Mouse (Mus musculus): ENCODE measurements around the gene Ttc6. TPM values are rescaled to one million over a fixed set of nuclear protein-coding genes. Genes with fewer than 3 reads are reported as not detected.
A peak's percentile ranks its signal among the peaks of the same experiment; 100 is the strongest.

The Ttc6 gene
- polyA plus RNA-seq, 1 experiment from 2014 or later = 2.6 TPM

DNA sequence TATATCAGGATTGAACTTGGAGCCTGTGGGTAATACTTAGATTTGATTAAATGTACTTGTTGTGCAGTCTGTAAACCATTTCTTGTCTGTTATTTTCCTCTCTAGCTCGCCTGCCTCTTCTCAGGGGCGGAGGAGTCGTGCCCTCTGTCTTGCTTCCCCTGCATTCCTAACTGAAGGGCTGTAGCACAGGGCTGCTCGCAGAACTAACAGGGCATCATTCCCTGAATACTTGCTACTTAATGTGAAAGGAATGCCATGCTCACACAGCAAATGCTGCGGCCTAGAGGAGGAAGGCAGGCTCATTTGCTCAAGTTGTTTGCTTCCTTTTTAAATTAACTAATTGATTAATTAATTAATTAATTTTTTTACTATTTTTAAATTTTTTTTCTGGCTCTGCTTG, 43.7 kb downstream of the Ttc6 start:
- Histone ChIP-seq H3K4me1 (replicated peaks) (no peaks in the 10 kb centered on the region), H3K27ac (no peak overlapping the region), H3K4me2 (replicated peaks) (no peak overlapping the region), H3K9me3 (no peaks in the 10 kb centered on the region), H3K4me3 (replicated peaks) (no peak overlapping the region), H3K9ac (replicated peaks) (no peak overlapping the region), H3K36me3 (no peaks in the 10 kb centered on the region), H3K27me3 (no peaks in the 10 kb centered on the region)
- no peak for ATAC-seq
- 70% methylated on average over 5 of the region's 5 CpGs for WGBS

DNA sequence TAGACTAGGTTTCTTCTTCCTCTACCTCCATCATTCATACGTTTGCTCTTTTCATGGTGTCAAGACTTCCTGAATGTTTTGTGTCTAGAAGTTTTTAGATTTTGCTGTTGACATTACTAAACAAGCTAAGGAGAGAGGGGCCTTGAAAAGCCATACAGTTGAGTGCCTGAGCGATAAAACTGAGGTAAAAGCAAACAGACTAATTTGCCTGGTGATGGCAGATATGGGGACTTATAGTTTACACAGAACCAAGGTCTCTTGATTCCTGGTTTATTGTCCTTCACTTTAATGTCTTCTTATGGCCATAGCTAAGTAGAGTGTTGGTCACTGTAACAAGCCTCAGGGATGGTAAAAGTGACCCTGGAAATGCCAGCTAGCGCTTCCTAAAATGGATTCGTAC, 51.2 kb downstream of the Ttc6 start:
- Histone ChIP-seq H3K27ac (no peak overlapping the region), H3K4me2 (replicated peaks) (no peak overlapping the region), H3K4me1 (replicated peaks) (no peaks in the 10 kb centered on the region), H3K4me3 (replicated peaks) (no peak overlapping the region), H3K36me3 (no peaks in the 10 kb centered on the region), H3K27me3 (no peaks in the 10 kb centered on the region), H3K9ac (replicated peaks) (no peak overlapping the region), H3K9me3 (no peaks in the 10 kb centered on the region)
- WGBS = 87% methylated on average over 4 of the region's 4 CpGs
- ATAC-seq = no peak

DNA sequence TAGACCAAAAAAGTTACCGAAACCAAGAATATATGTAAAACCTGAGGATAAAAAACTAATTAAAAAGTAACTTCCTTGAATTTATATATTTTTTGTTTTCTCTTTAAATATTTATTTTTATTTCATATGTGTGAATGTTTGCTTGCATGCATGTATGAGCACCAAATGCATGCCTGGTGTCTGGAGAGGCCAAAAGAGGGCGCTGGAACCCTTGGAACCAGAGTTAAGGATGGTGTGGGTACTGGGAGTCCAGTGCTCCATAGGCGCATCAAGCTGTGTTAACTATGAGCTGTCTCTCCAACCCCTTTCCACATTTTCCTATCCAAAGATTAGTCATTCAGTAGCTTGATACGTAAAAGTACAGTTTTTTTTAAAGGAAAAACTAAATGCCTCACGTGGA, 58.1 kb downstream of the Ttc6 start:
- ATAC-seq = no peak
- H3K36me3 ChIP-seq = no peaks in the 10 kb centered on the region
- 0 out of 2 replicates have a peak, but pooled peaks cover 4% of the 10 kb centered on the region for H3K4me1 ChIP-seq (replicated peaks)
- no peak overlapping the region for H3K4me3 ChIP-seq (replicated peaks)
- WGBS = 68% methylated on average over 5 of the region's 5 CpGs
- H3K27ac ChIP-seq = no peak overlapping the region
- no peaks in the 10 kb centered on the region for H3K9me3 ChIP-seq
- H3K9ac ChIP-seq (replicated peaks) = no peak overlapping the region
- no peak overlapping the region for H3K4me2 ChIP-seq (replicated peaks)
- H3K27me3 ChIP-seq = no peaks in the 10 kb centered on the region

DNA sequence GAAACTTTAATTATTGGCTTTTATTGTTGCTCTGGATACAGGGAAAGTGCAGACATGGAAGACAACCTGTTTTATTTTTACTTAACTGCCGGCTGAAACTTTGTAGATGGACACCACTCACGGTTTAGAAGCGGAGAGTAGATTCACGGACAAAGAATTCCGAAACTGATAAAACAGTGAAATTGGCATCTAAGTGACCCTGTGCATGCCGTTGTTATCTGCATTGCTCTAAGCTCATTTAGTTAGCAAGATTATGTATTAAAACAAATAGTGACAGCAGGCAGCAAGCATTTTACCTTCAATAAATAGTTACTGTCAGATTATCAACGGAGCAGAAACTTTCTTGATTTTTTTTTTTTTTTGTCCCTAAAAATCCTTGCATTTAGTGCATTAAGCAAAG, 59.4 kb downstream of the Ttc6 start:
- Histone ChIP-seq H3K27ac (no peak overlapping the region), H3K27me3 (no peaks in the 10 kb centered on the region), H3K4me2 (replicated peaks) (no peak overlapping the region), H3K9ac (replicated peaks) (no peak overlapping the region), H3K36me3 (no peaks in the 10 kb centered on the region), H3K4me1 (replicated peaks) (0 out of 2 replicates have a peak, but pooled peaks cover 4% of the 10 kb centered on the region), H3K4me3 (replicated peaks) (no peak overlapping the region), H3K9me3 (no peaks in the 10 kb centered on the region)
- no peak for ATAC-seq
- 52% methylated on average over 7 of the region's 7 CpGs for WGBS

DNA sequence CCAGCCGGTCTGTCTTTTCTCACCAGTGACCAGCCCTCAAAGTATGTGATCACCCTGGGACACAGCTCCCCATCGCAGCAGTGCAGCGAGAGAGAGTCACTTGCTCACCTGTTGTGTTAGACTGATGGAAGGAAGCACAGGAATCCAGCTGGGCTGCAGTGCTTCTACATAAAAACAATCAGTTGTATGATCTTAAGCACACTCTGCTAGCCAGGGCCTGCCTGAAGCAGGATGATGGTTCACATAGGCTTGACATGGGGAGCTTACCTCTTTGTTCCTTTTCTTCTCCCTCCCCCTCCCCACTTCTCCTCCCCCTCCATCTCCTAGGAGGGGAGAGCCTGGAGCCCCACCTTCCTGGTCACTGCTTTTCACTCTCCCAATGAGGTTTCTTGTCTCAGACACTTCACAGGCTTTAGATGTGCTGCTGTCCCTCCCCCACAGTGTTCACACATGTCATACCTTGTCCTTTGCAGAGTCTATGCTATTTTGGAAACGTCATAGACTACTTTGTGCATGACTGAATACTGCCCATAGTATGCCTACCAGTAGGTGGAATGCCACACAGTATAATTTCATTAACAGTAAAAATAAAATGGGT, 60.2 kb downstream of the Ttc6 start:
- no peak overlapping the region for H3K4me2 ChIP-seq (replicated peaks)
- H3K9ac ChIP-seq (replicated peaks) = no peak overlapping the region
- H3K4me1 ChIP-seq (replicated peaks) = 0 out of 2 replicates have a peak, but pooled peaks cover 4% of the 10 kb centered on the region
- H3K27me3 ChIP-seq = no peaks in the 10 kb centered on the region
- 0 out of 2 replicates have a peak, but pooled peaks have one; percentile 14 for ATAC-seq
- H3K4me3 ChIP-seq (replicated peaks) = no peak overlapping the region
- 14% methylated on average over 4 of the region's 4 CpGs for WGBS
- H3K9me3 ChIP-seq = no peaks in the 10 kb centered on the region
- H3K36me3 ChIP-seq = no peaks in the 10 kb centered on the region
- H3K27ac ChIP-seq = no peak overlapping the region

DNA sequence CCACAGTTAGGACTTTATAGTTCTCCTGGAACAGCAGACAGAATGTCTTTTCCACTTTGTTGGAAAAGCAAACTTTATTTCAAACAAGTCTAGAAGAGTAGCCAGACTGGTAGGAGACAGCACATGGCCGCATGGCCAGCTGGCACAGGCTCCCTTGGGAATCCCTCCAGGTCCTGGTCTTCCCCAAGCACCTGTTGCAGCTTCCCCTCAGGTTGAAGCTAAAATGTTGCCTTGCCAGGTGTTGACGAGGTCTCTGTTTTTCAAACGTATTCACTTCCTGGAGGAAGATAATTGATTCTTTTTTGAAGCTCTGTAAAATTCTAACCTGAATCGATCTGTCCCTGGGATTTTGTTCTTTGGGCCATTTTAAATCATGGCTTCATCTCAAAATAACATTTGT, 86.1 kb downstream of the Ttc6 start:
- Histone ChIP-seq H3K4me3 (replicated peaks) (no peak overlapping the region), H3K4me2 (replicated peaks) (no peak overlapping the region), H3K4me1 (replicated peaks) (no peaks in the 10 kb centered on the region), H3K36me3 (no peaks in the 10 kb centered on the region), H3K27me3 (no peaks in the 10 kb centered on the region), H3K9ac (replicated peaks) (no peak overlapping the region), H3K27ac (no peak overlapping the region), H3K9me3 (no peaks in the 10 kb centered on the region)
- WGBS = 87% methylated on average over 4 of the region's 4 CpGs
- ATAC-seq = no peak

DNA sequence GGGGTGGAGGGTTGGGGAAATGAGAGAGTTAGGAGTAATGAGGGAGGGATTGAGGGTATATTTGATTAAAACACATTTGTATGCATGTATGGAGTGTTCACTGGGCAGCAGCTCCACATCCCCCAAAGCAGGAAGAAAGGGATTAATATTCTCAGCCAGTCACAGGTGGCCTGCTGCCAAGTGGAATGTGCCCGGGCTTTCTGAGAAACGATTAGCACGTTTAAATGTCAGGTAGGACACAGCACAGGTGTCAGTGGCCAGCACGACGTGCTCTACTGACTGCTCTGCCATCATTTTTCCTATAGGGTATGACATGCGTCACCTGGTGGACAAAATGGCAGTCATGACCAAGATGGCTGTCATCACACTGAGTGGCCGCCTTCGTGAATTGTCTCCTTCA, 86.8 kb downstream of the Ttc6 start:
- H3K36me3 ChIP-seq = no peaks in the 10 kb centered on the region
- 87% methylated on average over 8 of the region's 8 CpGs for WGBS
- H3K4me2 ChIP-seq (replicated peaks) = no peak overlapping the region
- H3K27ac ChIP-seq = no peak overlapping the region
- no peak overlapping the region for H3K9ac ChIP-seq (replicated peaks)
- H3K4me3 ChIP-seq (replicated peaks) = no peak overlapping the region
- ATAC-seq = no peak
- H3K4me1 ChIP-seq (replicated peaks) = no peaks in the 10 kb centered on the region
- H3K9me3 ChIP-seq = no peaks in the 10 kb centered on the region
- no peaks in the 10 kb centered on the region for H3K27me3 ChIP-seq

DNA sequence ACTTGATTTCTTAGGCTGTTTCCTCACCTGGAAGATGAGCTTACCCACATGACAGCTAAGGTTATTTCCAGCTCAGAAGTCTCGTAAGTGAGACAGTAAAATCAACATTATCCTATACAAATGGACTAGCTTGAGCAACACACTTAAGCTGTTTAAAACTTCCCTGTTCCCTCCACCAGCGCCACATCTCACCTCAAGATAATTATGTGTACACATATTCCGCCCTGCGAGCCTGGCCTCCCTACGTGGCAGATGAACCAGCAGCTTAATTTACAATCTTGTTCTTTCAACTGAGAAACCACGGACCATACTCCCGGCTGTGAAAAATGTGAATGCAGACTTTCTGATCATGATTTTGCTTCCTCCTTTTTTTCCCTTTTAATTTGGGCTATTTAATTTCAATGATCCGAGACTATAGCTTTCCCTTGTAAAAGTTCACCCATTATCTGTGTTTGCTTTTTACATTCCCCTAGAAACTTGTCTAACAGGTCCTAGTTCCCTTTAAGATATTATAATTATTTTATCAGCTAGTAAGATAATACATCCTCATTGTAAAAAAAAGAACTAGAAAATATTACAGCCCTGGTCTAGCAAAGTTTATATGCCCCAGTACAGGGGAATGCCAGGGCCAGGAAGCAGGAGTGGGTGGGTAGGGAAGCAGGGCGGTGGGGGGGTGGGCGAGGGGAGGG, 99.2 kb downstream of the Ttc6 start:
- Histone ChIP-seq H3K9me3 (no peaks in the 10 kb centered on the region), H3K4me2 (replicated peaks) (no peak overlapping the region)
- 80% methylated on average over 10 of the region's 10 CpGs for WGBS

DNA sequence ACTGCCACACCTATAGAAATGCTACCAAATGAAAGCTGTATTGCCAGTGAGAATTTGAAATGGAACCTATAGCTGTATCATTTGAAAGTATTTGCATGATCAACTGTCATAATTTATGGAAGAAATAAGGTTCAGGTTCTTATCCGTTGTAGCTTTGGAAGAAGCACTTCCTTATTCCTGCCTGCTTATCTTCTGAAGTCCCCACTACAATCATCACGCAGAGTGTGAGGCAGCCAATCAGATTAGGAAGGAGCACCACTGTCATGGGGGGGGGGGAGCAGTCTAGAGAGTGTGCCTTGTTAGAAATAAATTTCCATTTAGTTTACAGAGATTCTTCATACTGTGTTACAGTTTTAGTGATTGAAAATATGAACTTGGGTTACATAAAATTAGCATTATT, 108.5 kb downstream of the Ttc6 start:
- H3K36me3 ChIP-seq = no peaks in the 10 kb centered on the region
- H3K9ac ChIP-seq (replicated peaks) = no peak overlapping the region

More for the DNA sequence above, 99.2 kb downstream of the Ttc6 start:
- H3K27me3 ChIP-seq = no peaks in the 10 kb centered on the region
- no peaks in the 10 kb centered on the region for H3K4me1 ChIP-seq (replicated peaks)
- H3K4me3 ChIP-seq (replicated peaks) = no peak overlapping the region
- ATAC-seq = no peak
- H3K36me3 ChIP-seq = no peaks in the 10 kb centered on the region
- no peak overlapping the region for H3K27ac ChIP-seq
- H3K9ac ChIP-seq (replicated peaks) = no peak overlapping the region

DNA sequence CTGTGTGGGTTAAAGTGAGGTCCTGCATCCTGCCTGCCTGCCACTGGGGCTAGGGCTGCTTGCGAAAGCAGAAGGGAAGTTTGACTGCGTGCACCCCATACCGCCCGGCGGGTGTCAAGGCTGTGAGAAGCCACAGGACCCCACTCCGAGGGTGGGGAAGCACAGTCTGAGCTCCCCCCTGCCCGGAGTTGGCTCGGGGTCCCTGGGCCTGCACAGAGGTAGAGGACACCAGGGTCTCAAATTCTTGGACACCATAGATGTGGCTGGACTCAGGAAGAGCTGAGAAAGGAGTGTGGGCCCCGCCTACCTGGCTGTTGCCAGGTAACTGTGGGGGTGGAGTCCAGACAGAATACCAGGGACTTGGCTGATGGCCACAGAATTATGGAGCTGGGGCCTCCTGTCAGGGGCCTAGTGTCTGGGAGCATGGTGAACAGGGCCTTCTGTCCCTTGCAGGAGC, 121.1 kb downstream of the Ttc6 start:
- Histone ChIP-seq H3K4me2 (replicated peaks) (no peak overlapping the region), H3K4me1 (replicated peaks) (no peaks in the 10 kb centered on the region), H3K27ac (no peak overlapping the region), H3K27me3 (no peaks in the 10 kb centered on the region), H3K9ac (replicated peaks) (no peak overlapping the region), H3K9me3 (no peaks in the 10 kb centered on the region), H3K36me3 (no peaks in the 10 kb centered on the region), H3K4me3 (replicated peaks) (no peak overlapping the region)
- 0 out of 2 replicates have a peak, but pooled peaks have one; percentile 24 for ATAC-seq
- 49% methylated on average over 9 of the region's 9 CpGs for WGBS

More for the DNA sequence above, 108.5 kb downstream of the Ttc6 start:
- Histone ChIP-seq H3K4me3 (replicated peaks) (no peak overlapping the region), H3K4me1 (replicated peaks) (no peaks in the 10 kb centered on the region), H3K27me3 (no peaks in the 10 kb centered on the region), H3K9me3 (no peaks in the 10 kb centered on the region), H3K27ac (no peak overlapping the region), H3K4me2 (replicated peaks) (no peak overlapping the region)
- no peak for ATAC-seq
- WGBS = 86% methylated on average over 2 of the region's 2 CpGs

DNA sequence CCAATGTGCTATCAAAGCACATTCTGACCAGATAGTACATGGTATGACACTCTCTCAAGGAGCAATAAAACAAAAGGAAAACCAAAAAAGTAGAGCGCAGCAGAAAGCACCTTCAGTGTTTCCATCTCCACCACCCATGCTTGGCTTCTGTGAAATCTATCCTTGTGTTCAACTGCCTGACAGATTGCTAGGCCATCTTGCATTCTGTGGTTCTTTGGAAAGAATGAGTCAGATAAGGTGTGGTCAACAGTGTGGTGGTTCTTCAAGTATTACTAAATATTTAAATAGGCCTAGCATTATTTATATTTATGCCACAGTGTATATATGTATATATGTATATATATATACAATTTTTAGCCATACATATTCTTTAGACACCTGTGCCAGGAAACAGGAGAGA, 146.1 kb downstream of the Ttc6 start:
- H3K4me2 ChIP-seq (replicated peaks) = no peak overlapping the region
- no peak for ATAC-seq
- H3K36me3 ChIP-seq = no peaks in the 10 kb centered on the region
- H3K27me3 ChIP-seq = no peaks in the 10 kb centered on the region
- WGBS = 97% methylated on average over 1 of the region's 1 CpGs
- H3K9me3 ChIP-seq = no peaks in the 10 kb centered on the region
- H3K27ac ChIP-seq = no peak overlapping the region
- H3K4me3 ChIP-seq (replicated peaks) = no peak overlapping the region
- no peak overlapping the region for H3K9ac ChIP-seq (replicated peaks)
- H3K4me1 ChIP-seq (replicated peaks) = no peaks in the 10 kb centered on the region; the same call in 1 of the 2 replicates

DNA sequence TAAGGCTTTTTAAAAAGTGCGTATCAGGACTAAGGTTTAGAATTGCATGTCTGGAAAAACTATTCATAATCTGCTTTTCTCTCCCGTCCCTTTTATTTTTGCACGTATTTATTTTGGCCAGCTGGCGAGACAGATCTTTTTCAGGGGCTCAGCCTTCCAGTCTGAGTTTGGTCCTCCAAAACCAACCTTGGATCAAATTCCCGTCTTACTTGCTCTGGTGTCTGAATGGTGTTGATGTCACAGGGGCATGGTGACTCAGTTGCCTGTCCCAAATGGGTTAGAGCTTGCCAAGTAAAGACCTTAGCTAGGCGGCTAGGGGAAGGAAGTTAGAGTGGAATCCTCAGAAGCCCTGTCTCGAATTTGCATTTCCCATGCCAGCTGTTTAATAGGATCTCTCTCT, 200.8 kb downstream of the Ttc6 start:
- 76% methylated on average over 7 of the region's 7 CpGs for whole genome bisulfite sequencing
- no peaks in the 10 kb centered on the region for H3K36me3 ChIP-seq
- H3K4me3 ChIP-seq (replicated peaks) = no peak overlapping the region
- no peak for ATAC-seq
- H3K9me3 ChIP-seq = no peaks in the 10 kb centered on the region
- H3K27ac ChIP-seq = no peak overlapping the region
- no peaks in the 10 kb centered on the region for H3K4me1 ChIP-seq (replicated peaks)
- no peak overlapping the region for H3K4me2 ChIP-seq (replicated peaks)
- no peak overlapping the region for H3K9ac ChIP-seq (replicated peaks)
- no peaks in the 10 kb centered on the region for H3K27me3 ChIP-seq

Data from midbrain, embryonic 13.5 days (tissue).